Mouse (Mus musculus): ENCODE data around the gene Fbxl15. TPM values are rescaled to one million over a fixed set of nuclear protein-coding genes. Genes with fewer than 3 reads are reported as not detected.

Gene Fbxl15
- total and polyA plus RNA-seq, 2 experiments: 6.2 to 15.1 TPM

DNA sequence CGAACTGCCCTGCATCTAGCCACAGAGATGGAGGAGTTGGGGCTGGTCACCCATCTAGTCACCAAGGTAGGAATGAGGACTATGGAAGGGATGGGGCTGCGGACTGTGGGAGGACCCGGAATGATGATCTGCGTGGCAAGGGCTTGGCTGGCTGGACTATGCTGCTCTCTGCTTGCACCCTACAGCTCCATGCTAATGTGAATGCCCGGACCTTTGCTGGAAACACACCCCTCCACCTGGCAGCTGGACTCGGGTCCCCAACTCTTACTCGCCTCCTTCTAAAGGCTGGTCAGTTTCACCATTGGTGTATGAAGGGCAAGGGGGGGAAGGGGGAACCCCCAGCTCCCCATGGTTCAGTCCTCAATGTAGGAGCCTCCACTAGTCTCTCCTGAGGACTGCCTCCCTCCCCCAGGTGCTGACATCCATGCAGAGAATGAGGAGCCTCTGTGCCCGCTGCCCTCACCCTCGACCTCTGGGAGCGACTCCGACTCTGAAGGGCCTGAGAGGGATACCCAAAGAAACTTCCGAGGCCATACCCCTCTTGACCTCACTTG, 17.6 kb upstream of the Fbxl15 start:
- no peak for TF ChIP-seq POLR2A (IDR thresholded peaks at IDR 0.05; ENCODE audit: extremely low read depth, insufficient read depth, low read length)
- no peak for TF ChIP-seq CTCF (IDR thresholded peaks at IDR 0.05; ENCODE audit: low read depth, low read length)
- no peak overlapping the region for H3K9ac ChIP-seq (ENCODE audit: low read depth, low read length)
- WGBS: 98% methylated on average over 12 of the region's 12 CpGs

GRCm38 (mm10) chr19:46311341-46311740, 16.6 kb upstream of the Fbxl15 start:
- DNase-seq (ENCODE audit: extremely low read depth, low read depth, low spot score): no peak
- H3K79me2 ChIP-seq (ENCODE audit: control insufficient read depth, insufficient read depth, low read length): no peaks in the 10 kb centered on the region
- H3K9ac ChIP-seq (ENCODE audit: low read depth, low read length): no peak overlapping the region
- H3K4me3 ChIP-seq (ENCODE audit: insufficient read depth, low read depth, low read length): no peak overlapping the region
- H3K4me1 ChIP-seq (ENCODE audit: control insufficient read depth, insufficient read depth, low read length): no peaks in the 10 kb centered on the region
- TF ChIP-seq CTCF (IDR thresholded peaks at IDR 0.05; ENCODE audit: low read depth, low read length): no peak
- no peak for TF ChIP-seq POLR2A (IDR thresholded peaks at IDR 0.05; ENCODE audit: extremely low read depth, insufficient read depth, low read length)
- 96% methylated on average over 9 of the region's 9 CpGs for WGBS
- no peaks in the 10 kb centered on the region; the same call in 1 of the 2 replicates for H3K36me3 ChIP-seq (ENCODE audit: control insufficient read depth, insufficient read depth, low read length)
- no peak overlapping the region for H3K27ac ChIP-seq (replicated peaks; ENCODE audit: insufficient read depth, low read depth, low read length)
- peaks cover 9% of the 10 kb centered on the region for H3K27me3 ChIP-seq (ENCODE audit: control insufficient read depth, insufficient read depth, low read length)

More for the DNA sequence above, 17.6 kb upstream of the Fbxl15 start:
- H3K27me3 ChIP-seq (ENCODE audit: control insufficient read depth, insufficient read depth, low read length): peaks cover 8% of the 10 kb centered on the region
- 0 out of 2 replicates have a peak, but pooled peaks cover 3% of the 10 kb centered on the region for H3K4me1 ChIP-seq (ENCODE audit: control insufficient read depth, insufficient read depth, low read length)
- no peak for DNase-seq (ENCODE audit: extremely low read depth, low read depth, low spot score)
- H3K79me2 ChIP-seq (ENCODE audit: control insufficient read depth, insufficient read depth, low read length): no peaks in the 10 kb centered on the region
- H3K27ac ChIP-seq (replicated peaks; ENCODE audit: insufficient read depth, low read depth, low read length): no peak overlapping the region
- no peak overlapping the region for H3K4me3 ChIP-seq (ENCODE audit: insufficient read depth, low read depth, low read length)
- H3K36me3 ChIP-seq (ENCODE audit: control insufficient read depth, insufficient read depth, low read length): no peaks in the 10 kb centered on the region; the same call in 1 of the 2 replicates

- peaks cover 21% of the 10 kb centered on the region for H3K27me3 ChIP-seq (ENCODE audit: control insufficient read depth, insufficient read depth, low read length)
- H3K36me3 ChIP-seq (ENCODE audit: control insufficient read depth, insufficient read depth, low read length): no peaks in the 10 kb centered on the region; the same call in 1 of the 2 replicates
- H3K9ac ChIP-seq (ENCODE audit: low read depth, low read length): no peak overlapping the region
- no peak overlapping the region for H3K27ac ChIP-seq (replicated peaks; ENCODE audit: insufficient read depth, low read depth, low read length)
- no peaks in the 10 kb centered on the region for H3K4me1 ChIP-seq (ENCODE audit: control insufficient read depth, insufficient read depth, low read length)
- no peak overlapping the region for H3K4me3 ChIP-seq (ENCODE audit: insufficient read depth, low read depth, low read length)
- 95% methylated on average over 21 of the region's 21 CpGs for WGBS
- no peak for TF ChIP-seq CTCF (IDR thresholded peaks at IDR 0.05; ENCODE audit: low read depth, low read length)
- H3K79me2 ChIP-seq (ENCODE audit: control insufficient read depth, insufficient read depth, low read length): no peaks in the 10 kb centered on the region
- no peak for DNase-seq (ENCODE audit: extremely low read depth, low read depth, low spot score)
These were observed 15.4 kb upstream of the Fbxl15 start for GRCm38 (mm10) chr19:46312566-46312965.

GRCm38 (mm10) chr19:46313116-46313515, 14.9 kb upstream of the Fbxl15 start:
- TF ChIP-seq POLR2A (IDR thresholded peaks at IDR 0.05; ENCODE audit: extremely low read depth, insufficient read depth, low read length): no peak
- TF ChIP-seq CTCF (IDR thresholded peaks at IDR 0.05; ENCODE audit: low read depth, low read length): no peak
- DNase-seq (ENCODE audit: extremely low read depth, low read depth, low spot score): no peak
- Histone ChIP-seq H3K27ac (replicated peaks; ENCODE audit: insufficient read depth, low read depth, low read length) (no peak overlapping the region), H3K9ac (ENCODE audit: low read depth, low read length) (no peak overlapping the region), H3K36me3 (ENCODE audit: control insufficient read depth, insufficient read depth, low read length) (no peaks in the 10 kb centered on the region; the same call in 1 of the 2 replicates), H3K79me2 (ENCODE audit: control insufficient read depth, insufficient read depth, low read length) (no peaks in the 10 kb centered on the region), H3K4me1 (ENCODE audit: control insufficient read depth, insufficient read depth, low read length) (no peaks in the 10 kb centered on the region), H3K27me3 (ENCODE audit: control insufficient read depth, insufficient read depth, low read length) (peaks cover 24% of the 10 kb centered on the region), H3K4me3 (ENCODE audit: insufficient read depth, low read depth, low read length) (no peak overlapping the region)
- WGBS: 93% methylated on average over 9 of the region's 9 CpGs

DNA sequence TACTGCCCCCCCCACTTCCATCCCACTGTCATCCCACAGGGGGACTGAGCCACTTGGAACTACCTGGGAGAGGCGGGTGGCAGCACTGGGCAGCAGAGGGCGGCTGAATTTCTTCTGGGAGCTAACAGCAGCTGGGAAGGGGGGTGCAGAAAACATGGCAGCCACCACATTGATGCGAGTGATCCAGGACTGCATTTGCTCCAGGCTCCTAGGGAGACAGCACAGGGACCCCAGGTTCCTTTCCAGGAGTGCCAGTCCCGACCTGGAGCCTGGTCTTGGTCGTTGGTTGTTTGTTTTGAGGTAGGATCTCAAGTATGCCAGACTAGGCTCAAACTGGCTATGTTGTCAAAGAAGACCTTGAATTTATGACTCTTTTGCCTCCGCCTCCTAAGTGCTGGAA, 14.4 kb upstream of the Fbxl15 start:
- no peak for DNase-seq (ENCODE audit: extremely low read depth, low read depth, low spot score)
- Histone ChIP-seq H3K9ac (ENCODE audit: low read depth, low read length) (no peak overlapping the region), H3K36me3 (ENCODE audit: control insufficient read depth, insufficient read depth, low read length) (no peaks in the 10 kb centered on the region; the same call in 1 of the 2 replicates), H3K4me1 (ENCODE audit: control insufficient read depth, insufficient read depth, low read length) (no peaks in the 10 kb centered on the region), H3K27ac (replicated peaks; ENCODE audit: insufficient read depth, low read depth, low read length) (no peak overlapping the region), H3K27me3 (ENCODE audit: control insufficient read depth, insufficient read depth, low read length) (peaks cover 28% of the 10 kb centered on the region), H3K4me3 (ENCODE audit: insufficient read depth, low read depth, low read length) (no peak overlapping the region), H3K79me2 (ENCODE audit: control insufficient read depth, insufficient read depth, low read length) (no peaks in the 10 kb centered on the region)
- WGBS: 85% methylated on average over 6 of the region's 6 CpGs
- no peak for TF ChIP-seq CTCF (IDR thresholded peaks at IDR 0.05; ENCODE audit: low read depth, low read length)
- TF ChIP-seq POLR2A (IDR thresholded peaks at IDR 0.05; ENCODE audit: extremely low read depth, insufficient read depth, low read length): no peak

GRCm38 (mm10) chr19:46314151-46314601, 13.8 kb upstream of the Fbxl15 start:
- H3K9ac ChIP-seq (ENCODE audit: low read depth, low read length): no peak overlapping the region
- DNase-seq (ENCODE audit: extremely low read depth, low read depth, low spot score): no peak
- no peaks in the 10 kb centered on the region; the same call in 1 of the 2 replicates for H3K36me3 ChIP-seq (ENCODE audit: control insufficient read depth, insufficient read depth, low read length)
- H3K27me3 ChIP-seq (ENCODE audit: control insufficient read depth, insufficient read depth, low read length): peaks cover 32% of the 10 kb centered on the region
- TF ChIP-seq POLR2A (IDR thresholded peaks at IDR 0.05; ENCODE audit: extremely low read depth, insufficient read depth, low read length) (no peak), CTCF (IDR thresholded peaks at IDR 0.05; ENCODE audit: low read depth, low read length) (no peak)
- no peaks in the 10 kb centered on the region for H3K79me2 ChIP-seq (ENCODE audit: control insufficient read depth, insufficient read depth, low read length)
- no peaks in the 10 kb centered on the region for H3K4me1 ChIP-seq (ENCODE audit: control insufficient read depth, insufficient read depth, low read length)
- H3K27ac ChIP-seq (replicated peaks; ENCODE audit: insufficient read depth, low read depth, low read length): no peak overlapping the region
- no peak overlapping the region for H3K4me3 ChIP-seq (ENCODE audit: insufficient read depth, low read depth, low read length)
- WGBS: 30% methylated on average over 18 of the region's 18 CpGs

All from liver, adult 2 months (tissue).